Mouse (Mus musculus): Measurements from ENCODE around the gene Rmdn2. TPM values are rescaled to one million over a fixed set of nuclear protein-coding genes. Genes with fewer than 3 reads are reported as not detected.

Gene Rmdn2
- total and polyA plus RNA-seq, 2 experiments = 14.1 to 82.7 TPM

DNA sequence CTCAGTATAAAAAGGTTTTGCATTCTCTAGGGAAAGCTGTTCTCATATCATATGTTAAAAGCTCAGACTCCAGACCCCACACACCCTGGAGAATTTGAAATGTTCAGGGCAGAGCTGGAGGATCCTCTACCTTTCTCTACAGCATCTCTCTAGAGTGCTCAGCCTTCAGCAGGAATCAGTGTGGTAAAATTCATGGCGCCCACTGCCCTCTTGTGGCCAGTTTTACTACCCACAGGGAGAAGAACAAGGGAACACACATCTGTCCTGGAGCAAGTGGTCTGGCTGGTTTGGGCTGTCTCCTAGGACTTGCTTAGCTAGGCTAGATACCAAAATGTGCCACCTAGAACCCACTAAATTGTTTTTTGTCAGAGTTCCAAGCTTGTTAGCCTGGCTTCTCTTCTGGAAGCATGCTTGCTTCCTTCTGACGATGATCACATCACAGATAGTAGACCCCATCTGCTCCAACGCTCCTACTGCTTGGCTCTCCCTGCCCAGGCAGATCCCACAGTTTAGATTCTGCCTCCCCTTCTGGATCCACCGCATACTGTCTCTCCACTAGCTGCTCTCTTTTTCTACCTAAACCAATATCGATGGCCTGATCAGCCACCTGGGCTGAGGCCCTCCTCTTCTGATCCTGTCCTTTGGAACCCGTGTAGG, 31.3 kb upstream of the Rmdn2 start:
- H3K27ac ChIP-seq (replicated peaks; ENCODE audit: insufficient read depth, low read depth, low read length) = no peak overlapping the region
- WGBS = 69% methylated on average over 6 of the region's 6 CpGs
- H3K27me3 ChIP-seq (ENCODE audit: control insufficient read depth, insufficient read depth, low read length) = no peaks in the 10 kb centered on the region
- peak; percentile 57 for DNase-seq (ENCODE audit: extremely low read depth, low read depth, low spot score)
- no peaks in the 10 kb centered on the region for H3K36me3 ChIP-seq (ENCODE audit: control insufficient read depth, insufficient read depth, low read length)
- TF ChIP-seq CTCF (IDR thresholded peaks at IDR 0.05; ENCODE audit: low read depth, low read length) = peak; percentile 74
- no peak for TF ChIP-seq POLR2A (IDR thresholded peaks at IDR 0.05; ENCODE audit: extremely low read depth, insufficient read depth, low read length)
- H3K4me3 ChIP-seq (ENCODE audit: insufficient read depth, low read depth, low read length) = no peak overlapping the region
- H3K4me1 ChIP-seq (ENCODE audit: control insufficient read depth, insufficient read depth, low read length) = no peaks in the 10 kb centered on the region
- H3K9ac ChIP-seq (ENCODE audit: low read depth, low read length) = no peak overlapping the region
- H3K79me2 ChIP-seq (ENCODE audit: control insufficient read depth, insufficient read depth, low read length) = no peaks in the 10 kb centered on the region

DNA sequence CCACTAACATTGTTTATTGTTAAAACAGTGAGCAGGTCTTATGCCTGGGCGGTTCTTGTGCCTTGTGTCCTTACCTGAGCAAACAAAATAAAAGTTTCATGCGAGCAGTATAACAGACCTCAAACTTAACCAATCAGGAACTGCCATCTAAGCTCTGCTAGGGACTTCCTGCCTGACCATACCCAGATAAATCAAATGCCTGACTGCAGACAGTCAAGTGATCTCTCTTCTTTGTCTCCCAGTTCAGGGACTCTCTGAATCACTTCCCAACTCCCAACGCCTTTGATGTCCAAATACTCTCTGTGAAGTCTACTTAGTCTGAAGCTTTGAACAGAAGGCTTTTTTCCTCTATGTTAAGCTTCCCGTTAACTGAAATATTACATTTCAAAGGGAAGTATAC, 28.2 kb upstream of the Rmdn2 start:
- DNase-seq (ENCODE audit: extremely low read depth, low read depth, low spot score) = no peak
- Histone ChIP-seq H3K4me3 (ENCODE audit: insufficient read depth, low read depth, low read length) (no peak overlapping the region), H3K9ac (ENCODE audit: low read depth, low read length) (no peak overlapping the region), H3K27ac (replicated peaks; ENCODE audit: insufficient read depth, low read depth, low read length) (no peak overlapping the region), H3K27me3 (ENCODE audit: control insufficient read depth, insufficient read depth, low read length) (no peaks in the 10 kb centered on the region), H3K4me1 (ENCODE audit: control insufficient read depth, insufficient read depth, low read length) (no peaks in the 10 kb centered on the region), H3K36me3 (ENCODE audit: control insufficient read depth, insufficient read depth, low read length) (no peaks in the 10 kb centered on the region), H3K79me2 (ENCODE audit: control insufficient read depth, insufficient read depth, low read length) (no peaks in the 10 kb centered on the region)
- WGBS = 85% methylated on average over 4 of the region's 4 CpGs
- TF ChIP-seq POLR2A (IDR thresholded peaks at IDR 0.05; ENCODE audit: extremely low read depth, insufficient read depth, low read length) = no peak
- TF ChIP-seq CTCF (IDR thresholded peaks at IDR 0.05; ENCODE audit: low read depth, low read length) = no peak

DNA sequence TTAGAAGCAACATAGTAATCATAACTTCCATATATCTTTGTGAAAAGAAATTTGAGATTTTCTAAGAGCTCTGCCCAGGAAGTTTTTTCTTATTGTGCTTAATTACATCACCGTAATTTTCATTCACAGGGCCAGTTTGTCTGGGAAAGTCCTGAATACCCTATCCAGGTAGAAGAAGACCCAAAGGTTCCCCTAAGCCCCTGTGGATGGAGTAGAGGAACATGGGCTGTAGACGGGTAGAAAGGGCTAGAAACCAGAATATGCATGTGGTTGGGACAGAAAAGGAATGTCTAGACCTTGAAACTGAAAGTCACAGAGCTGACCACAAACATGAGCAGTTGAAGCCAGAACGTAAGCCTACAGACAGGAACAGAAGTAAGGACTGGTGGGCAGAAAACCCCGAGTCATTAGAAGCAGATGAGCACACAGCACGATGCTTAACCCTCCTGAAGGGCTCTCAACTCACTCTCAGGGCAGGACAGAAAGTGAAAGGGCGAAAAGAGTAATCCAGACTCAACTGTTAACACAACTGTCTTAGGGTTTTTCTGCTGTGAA, 27.3 kb upstream of the Rmdn2 start:
- 79% methylated on average over 6 of the region's 6 CpGs for WGBS

DNA sequence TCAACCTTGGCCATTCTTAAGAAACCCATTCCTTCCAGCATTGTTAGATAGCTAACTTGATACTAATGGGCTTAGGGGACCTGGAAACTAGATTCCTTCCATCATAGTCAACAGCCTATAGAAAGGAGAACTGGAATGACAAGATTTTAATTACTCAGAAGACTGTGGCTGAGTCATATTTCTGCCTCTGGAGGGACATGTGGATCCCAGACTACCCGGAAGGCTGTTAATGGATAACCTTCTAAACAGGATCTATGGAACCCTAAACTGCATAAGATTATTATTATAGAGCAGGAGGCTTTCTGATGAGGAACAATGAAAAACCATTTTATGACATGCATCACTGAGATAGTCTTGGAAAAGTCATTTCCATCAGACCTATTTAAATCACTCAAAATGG, 21.8 kb upstream of the Rmdn2 start:
- Histone ChIP-seq H3K27me3 (ENCODE audit: control insufficient read depth, insufficient read depth, low read length) (no peaks in the 10 kb centered on the region), H3K9ac (ENCODE audit: low read depth, low read length) (no peak overlapping the region), H3K4me1 (ENCODE audit: control insufficient read depth, insufficient read depth, low read length) (no peaks in the 10 kb centered on the region), H3K4me3 (ENCODE audit: insufficient read depth, low read depth, low read length) (no peak overlapping the region), H3K79me2 (ENCODE audit: control insufficient read depth, insufficient read depth, low read length) (no peaks in the 10 kb centered on the region), H3K27ac (replicated peaks; ENCODE audit: insufficient read depth, low read depth, low read length) (no peak overlapping the region), H3K36me3 (ENCODE audit: control insufficient read depth, insufficient read depth, low read length) (no peaks in the 10 kb centered on the region)
- 85% methylated on average over 1 of the region's 1 CpGs for WGBS
- no peak for DNase-seq (ENCODE audit: extremely low read depth, low read depth, low spot score)
- TF ChIP-seq POLR2A (IDR thresholded peaks at IDR 0.05; ENCODE audit: extremely low read depth, insufficient read depth, low read length) = no peak
- no peak for TF ChIP-seq CTCF (IDR thresholded peaks at IDR 0.05; ENCODE audit: low read depth, low read length)

More for the DNA sequence above, 27.3 kb upstream of the Rmdn2 start:
- H3K36me3 ChIP-seq (ENCODE audit: control insufficient read depth, insufficient read depth, low read length) = no peaks in the 10 kb centered on the region
- no peaks in the 10 kb centered on the region for H3K4me1 ChIP-seq (ENCODE audit: control insufficient read depth, insufficient read depth, low read length)
- TF ChIP-seq CTCF (IDR thresholded peaks at IDR 0.05; ENCODE audit: low read depth, low read length) (no peak), POLR2A (IDR thresholded peaks at IDR 0.05; ENCODE audit: extremely low read depth, insufficient read depth, low read length) (no peak)
- H3K27ac ChIP-seq (replicated peaks; ENCODE audit: insufficient read depth, low read depth, low read length) = no peak overlapping the region
- H3K27me3 ChIP-seq (ENCODE audit: control insufficient read depth, insufficient read depth, low read length) = no peaks in the 10 kb centered on the region
- H3K9ac ChIP-seq (ENCODE audit: low read depth, low read length) = no peak overlapping the region
- DNase-seq (ENCODE audit: extremely low read depth, low read depth, low spot score) = no peak
- H3K4me3 ChIP-seq (ENCODE audit: insufficient read depth, low read depth, low read length) = no peak overlapping the region
- no peaks in the 10 kb centered on the region for H3K79me2 ChIP-seq (ENCODE audit: control insufficient read depth, insufficient read depth, low read length)

DNA sequence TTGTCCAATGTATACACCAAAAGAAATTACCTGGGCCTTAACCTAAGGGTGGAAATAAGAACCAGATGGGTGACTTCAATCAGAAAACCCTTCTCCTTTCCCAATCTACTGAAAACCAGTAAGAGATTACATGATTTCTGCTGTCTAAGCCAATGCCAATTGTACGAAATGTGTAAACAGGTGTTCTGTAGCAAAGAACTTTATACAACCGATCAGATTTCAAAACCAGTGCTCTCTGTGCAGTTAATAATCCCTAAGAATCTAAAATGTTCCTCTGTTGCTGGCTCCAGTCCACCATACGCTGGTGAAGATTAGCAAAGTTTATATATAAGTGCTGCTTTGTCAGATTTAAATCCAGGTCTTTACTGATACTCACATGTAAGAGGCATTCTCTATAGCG, 15.7 kb upstream of the Rmdn2 start:
- Histone ChIP-seq H3K9ac (ENCODE audit: low read depth, low read length) (no peak overlapping the region), H3K27me3 (ENCODE audit: control insufficient read depth, insufficient read depth, low read length) (no peaks in the 10 kb centered on the region), H3K4me3 (ENCODE audit: insufficient read depth, low read depth, low read length) (no peak overlapping the region), H3K27ac (replicated peaks; ENCODE audit: insufficient read depth, low read depth, low read length) (peak overlapping the region; percentile 74), H3K36me3 (ENCODE audit: control insufficient read depth, insufficient read depth, low read length) (no peaks in the 10 kb centered on the region), H3K79me2 (ENCODE audit: control insufficient read depth, insufficient read depth, low read length) (no peaks in the 10 kb centered on the region), H3K4me1 (ENCODE audit: control insufficient read depth, insufficient read depth, low read length) (peaks cover 16% of the 10 kb centered on the region; the same call in 1 of the 2 replicates)
- no peak for TF ChIP-seq CTCF (IDR thresholded peaks at IDR 0.05; ENCODE audit: low read depth, low read length)
- WGBS = 44% methylated on average over 4 of the region's 4 CpGs
- DNase-seq (ENCODE audit: extremely low read depth, low read depth, low spot score) = peak; percentile 91

DNA sequence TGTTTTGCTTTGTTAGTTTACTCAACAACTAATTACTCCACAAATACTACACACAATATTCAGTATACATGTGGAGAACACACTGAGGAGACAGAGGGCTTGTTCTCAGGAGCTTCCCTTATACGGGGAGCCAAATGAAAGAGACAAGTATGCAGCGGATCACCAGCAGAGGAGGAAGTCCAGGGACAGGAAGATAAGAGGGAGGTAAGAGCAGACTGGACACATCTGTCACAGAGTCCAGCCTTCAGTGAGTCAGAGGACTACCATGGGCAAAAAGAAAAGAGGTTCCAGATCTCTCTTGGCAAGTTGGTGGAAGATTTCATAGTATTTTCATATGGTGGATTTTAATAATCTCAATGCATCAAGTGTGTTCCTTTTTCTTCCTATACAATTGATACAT, 13.5 kb upstream of the Rmdn2 start:
- Histone ChIP-seq H3K27ac (replicated peaks; ENCODE audit: insufficient read depth, low read depth, low read length) (peak overlapping the region; percentile 64), H3K79me2 (ENCODE audit: control insufficient read depth, insufficient read depth, low read length) (no peaks in the 10 kb centered on the region), H3K36me3 (ENCODE audit: control insufficient read depth, insufficient read depth, low read length) (no peaks in the 10 kb centered on the region), H3K4me1 (ENCODE audit: control insufficient read depth, insufficient read depth, low read length) (peaks cover 23% of the 10 kb centered on the region), H3K4me3 (ENCODE audit: insufficient read depth, low read depth, low read length) (no peak overlapping the region), H3K27me3 (ENCODE audit: control insufficient read depth, insufficient read depth, low read length) (no peaks in the 10 kb centered on the region), H3K9ac (ENCODE audit: low read depth, low read length) (no peak overlapping the region)
- WGBS = 4% methylated on average over 2 of the region's 2 CpGs
- TF ChIP-seq POLR2A (IDR thresholded peaks at IDR 0.05; ENCODE audit: extremely low read depth, insufficient read depth, low read length) (no peak), CTCF (IDR thresholded peaks at IDR 0.05; ENCODE audit: low read depth, low read length) (no peak)
- DNase-seq (ENCODE audit: extremely low read depth, low read depth, low spot score) = peak; percentile 65

Data from liver, adult 2 months (tissue).